Mouse (Mus musculus): ENCODE data around the gene Nbl1.

GRCm38 (mm10) chr4:139122557-139122956 lies 29.8 kb upstream of the Nbl1 start:
- TF ChIP-seq POLR2A (IDR thresholded peaks at IDR 0.05; ENCODE audit: low read depth, low read length): no peak
- no peak for TF ChIP-seq CTCF (IDR thresholded peaks at IDR 0.05; ENCODE audit: extremely low read depth, insufficient read length, insufficient replicate concordance, low read depth, low read length)
